Comparison of ENCODE assay signal across 8 mouse cellular contexts in genomic region chr3:137867133-137867436, GRCm38 (mm10). TPM values are rescaled to one million over a fixed set of nuclear protein-coding genes. Genes with fewer than 3 reads are reported as not detected.
DNase-seq lines count a peak whose midpoint lies in the region; ATAC-seq and TF ChIP-seq lines count a peak whose summit lies in the region.

No protein-coding gene starts in this region.

- no peak for TF ChIP-seq CTCF in liver, postnatal 0 days (IDR thresholded peaks at IDR 0.05; ENCODE audit: low read depth)

- intact Hi-C loops in heart, postnatal 10 days (cut with DNase I) = loop anchor here (2.0 to 10.0 kb wide), 2 partner anchors 122 to 658 kb away; partner anchors contain the start of gene Eif4e
- intact Hi-C loops in gastrocnemius, postnatal 14 days (cut with DNase I; ENCODE audit: low total_unique reads) = loop anchor here (10.0 kb wide), 1 partner anchor 278 kb away; the partner anchor contains the start of genes Mttp and Trmt10a

- ATAC-seq in heart, embryonic 16.5 days (replicated peaks; ENCODE audit: extremely low read depth, insufficient read depth, low FRiP score) = no peak
- ATAC-seq in forebrain, embryonic 16.5 days = no peak
- no peak for ATAC-seq in liver, postnatal 0 days

- H3K9ac ChIP-seq in heart, embryonic 16.5 days (ENCODE audit: low read length) = peak overlapping the region; percentile 100
- H3K9ac ChIP-seq in forebrain, embryonic 16.5 days (replicated peaks; ENCODE audit: low read depth, low read length) = peak overlapping the region; percentile 74
- peak overlapping the region; percentile 94 for H3K9ac ChIP-seq in liver, postnatal 0 days (replicated peaks)

- peaks cover 5% of the 10 kb centered on the region; the same call in 1 of the 2 replicates for H3K36me3 ChIP-seq in heart, embryonic 16.5 days (ENCODE audit: control insufficient read depth, insufficient read depth)
- no peaks in the 10 kb centered on the region for H3K36me3 ChIP-seq in forebrain, embryonic 16.5 days (ENCODE audit: control insufficient read depth, insufficient read depth)
- H3K36me3 ChIP-seq in liver, postnatal 0 days (replicated peaks; ENCODE audit: insufficient read depth, low read length) = peaks cover 8% of the 10 kb centered on the region

- whole genome bisulfite sequencing in heart, embryonic 16.5 days = 0% methylated on average over 2 of the region's 2 CpGs
- 0% methylated on average over 2 of the region's 2 CpGs for WGBS in forebrain, embryonic 16.5 days
- WGBS in liver, postnatal 0 days (ENCODE audit: insufficient replicate concordance) = 6% methylated on average over 2 of the region's 2 CpGs

- peaks cover 18% of the 10 kb centered on the region for H3K4me1 ChIP-seq in heart, embryonic 16.5 days (ENCODE audit: control insufficient read depth, insufficient read depth, low read length)
- H3K4me1 ChIP-seq in forebrain, embryonic 16.5 days (replicated peaks; ENCODE audit: control insufficient read depth, insufficient read depth, low read length) = peaks cover 16% of the 10 kb centered on the region
- peaks cover 24% of the 10 kb centered on the region for H3K4me1 ChIP-seq in liver, postnatal 0 days (ENCODE audit: insufficient read depth)

- no peak for DNase-seq in heart, postnatal 10 days
- peak; percentile 70 for DNase-seq in ES-CJ7 (ENCODE audit: low read depth, low spot score)
- no peak for DNase-seq in liver, postnatal 0 days
- no peak for DNase-seq in left cerebral cortex, adult 9 months (ENCODE audit: low spot score in 2 of 2)
- no peak for DNase-seq in kidney, postnatal 10 days
- no peak for DNase-seq in gastrocnemius, postnatal 14 days

- no peak for TF ChIP-seq EP300 in liver, postnatal 0 days (IDR thresholded peaks at IDR 0.05; ENCODE audit: low read depth)

- no peaks in the 10 kb centered on the region for H3K27me3 ChIP-seq in heart, embryonic 16.5 days (ENCODE audit: control insufficient read depth, insufficient read depth, low read length)
- H3K27me3 ChIP-seq in forebrain, embryonic 16.5 days (replicated peaks; ENCODE audit: control insufficient read depth, insufficient read depth, low read length) = no peaks in the 10 kb centered on the region
- H3K27me3 ChIP-seq in liver, postnatal 0 days (ENCODE audit: insufficient read depth, low read length) = no peaks in the 10 kb centered on the region

- H3K4me2 ChIP-seq in heart, embryonic 16.5 days (ENCODE audit: low read depth, low read length) = peak overlapping the region; percentile 89
- H3K4me2 ChIP-seq in forebrain, embryonic 16.5 days (ENCODE audit: low read length) = peak overlapping the region; percentile 82
- H3K4me2 ChIP-seq in liver, postnatal 0 days (ENCODE audit: low read depth, low read length) = peak overlapping the region; percentile 99

- H3K27ac ChIP-seq in heart, embryonic 16.5 days (ENCODE audit: low read length) = peak overlapping the region; percentile 99
- H3K27ac ChIP-seq in forebrain, embryonic 16.5 days (ENCODE audit: low read length) = peak overlapping the region; percentile 97
- peak overlapping the region; percentile 95 for H3K27ac ChIP-seq in liver, postnatal 0 days (ENCODE audit: low read depth)

- H3K9me3 ChIP-seq in heart, embryonic 16.5 days (replicated peaks; ENCODE audit: control insufficient read depth, low read length) = no peaks in the 10 kb centered on the region
- H3K9me3 ChIP-seq in forebrain, embryonic 16.5 days (ENCODE audit: control insufficient read depth, low read length) = no peaks in the 10 kb centered on the region
- H3K9me3 ChIP-seq in liver, postnatal 0 days (ENCODE audit: low read length) = no peaks in the 10 kb centered on the region

- H3K4me3 ChIP-seq in heart, embryonic 16.5 days (ENCODE audit: low read length) = peak overlapping the region; percentile 98
- peak overlapping the region; percentile 55 for H3K4me3 ChIP-seq in forebrain, embryonic 16.5 days (replicated peaks; ENCODE audit: low read length)
- peak overlapping the region; percentile 73 for H3K4me3 ChIP-seq in liver, postnatal 0 days (ENCODE audit: low read depth, low read length)

RNA-seq across cellular contexts. Expression of gene Dnajb14, which starts 0.4 kb away (rescaled TPM):
- polyA plus RNA-seq in heart, embryonic 16.5 days (2015; fragmentation: Nextera tagmentation; extraction: Ambion mirVana) = 7.3 and 8.1 TPM in 2 replicates
- total RNA-seq in heart, postnatal 10 days (2021) = 10 to 100 TPM; 12.1 to 12.8 TPM
- 7.8 and 12.2 TPM in 2 replicates for polyA plus RNA-seq in forebrain, embryonic 16.5 days (2015; fragmentation: Nextera tagmentation; extraction: Ambion mirVana)
- 6.4 and 6.9 TPM in 2 replicates for polyA plus RNA-seq in liver, postnatal 0 days (2015; fragmentation: Nextera tagmentation; extraction: Ambion mirVana)
- total RNA-seq in gastrocnemius, postnatal 14 days (2021) = 1 to 10 TPM; 7.2 to 9.6 TPM

RNA-seq across cellular contexts. Expression of gene H2afz, which starts 2.8 kb away (rescaled TPM):
- polyA plus RNA-seq in heart, embryonic 16.5 days (2015; fragmentation: Nextera tagmentation; extraction: Ambion mirVana) = 953 and 1,062 TPM in 2 replicates
- total RNA-seq in heart, postnatal 10 days (2021) = 100 to 1,000 TPM; 153 to 154 TPM
- 1,163 and 1,308 TPM in 2 replicates for polyA plus RNA-seq in forebrain, embryonic 16.5 days (2015; fragmentation: Nextera tagmentation; extraction: Ambion mirVana)
- 651 and 676 TPM in 2 replicates for polyA plus RNA-seq in liver, postnatal 0 days (2015; fragmentation: Nextera tagmentation; extraction: Ambion mirVana)
- total RNA-seq in gastrocnemius, postnatal 14 days (2021) = 10 to 100 TPM; 87.8 to 95.7 TPM

RNA-seq across cellular contexts. Expression of gene Lamtor3, which starts 51.2 kb away (rescaled TPM):
- 115 and 120 TPM in 2 replicates for polyA plus RNA-seq in heart, embryonic 16.5 days (2015; fragmentation: Nextera tagmentation; extraction: Ambion mirVana)
- total RNA-seq in heart, postnatal 10 days (2021) = 10 to 100 TPM; 87.8 to 98.0 TPM
- polyA plus RNA-seq in forebrain, embryonic 16.5 days (2015; fragmentation: Nextera tagmentation; extraction: Ambion mirVana) = 141 and 145 TPM in 2 replicates
- 44.3 and 46.5 TPM in 2 replicates for polyA plus RNA-seq in liver, postnatal 0 days (2015; fragmentation: Nextera tagmentation; extraction: Ambion mirVana)
- 10 to 100 TPM; 47.3 to 51.2 TPM for total RNA-seq in gastrocnemius, postnatal 14 days (2021)
